Mouse (Mus musculus) stomach, postnatal 0 days (tissue): Measurements from ENCODE around the gene Gkn3.

Experiments used
- CTCF ChIP-seq: IDR thresholded peaks from 2 replicates; pipeline ENCODE4 v1.5.1; 2016; ENCODE audit warnings: antibody characterized with exemption, low read depth, mild to moderate bottlenecking, moderate library complexity
- EP300 ChIP-seq: optimal IDR thresholded peaks from 2 replicates; pipeline ENCODE3; 2016; ENCODE audit warnings: antibody characterized with exemption

DNA sequence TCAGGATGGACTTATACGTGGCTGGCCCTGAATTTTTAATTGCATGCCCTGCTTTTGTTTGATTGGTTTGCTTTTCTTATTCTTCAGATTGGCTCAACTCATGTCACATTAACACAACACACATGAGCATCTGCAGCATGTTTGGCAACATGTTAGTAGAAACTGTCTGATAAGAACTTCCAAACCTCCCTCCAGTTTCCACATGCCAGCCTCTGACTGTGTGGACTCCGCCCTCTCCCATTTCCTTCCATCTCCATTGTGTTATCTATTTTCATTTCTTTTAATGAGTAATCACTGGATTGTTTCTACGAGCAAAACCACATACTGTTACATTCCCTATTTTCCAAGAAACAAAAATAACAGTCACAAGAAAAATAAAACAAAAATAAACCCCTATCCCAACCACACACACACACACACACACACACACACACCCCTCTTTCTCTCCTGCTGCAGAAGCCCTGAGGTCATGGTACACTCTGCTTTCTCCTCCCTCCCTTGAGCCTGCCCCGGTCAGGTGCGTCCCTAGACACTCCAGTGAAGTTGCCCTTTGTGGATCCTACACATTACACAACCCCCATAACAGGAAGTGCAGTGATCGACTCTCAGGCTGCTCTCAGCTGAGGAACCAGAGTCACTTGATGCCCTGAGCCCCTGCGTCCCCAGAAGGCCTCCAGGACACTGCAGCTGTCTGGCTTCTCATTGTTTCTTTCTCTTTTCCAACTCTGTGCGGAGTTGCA is 4.9 kb upstream of the Gkn3 start:
- no peak for TF ChIP-seq EP300
- TF ChIP-seq CTCF, result no peak
